Comparison of ENCODE assay signal across 8 mouse cellular contexts in genomic region chr19:46316846-46317545, GRCm38 (mm10). TPM values are rescaled to one million over a fixed set of nuclear protein-coding genes. Genes with fewer than 3 reads are reported as not detected.
DNase-seq lines count a peak whose midpoint lies in the region; ATAC-seq and TF ChIP-seq lines count a peak whose summit lies in the region.

No protein-coding gene starts in this region.

- peaks cover 97% of the 10 kb centered on the region for H3K27me3 ChIP-seq in heart, embryonic 12.5 days (replicated peaks)
- H3K27me3 ChIP-seq in embryonic facial prominence, embryonic 12.5 days, result peaks cover 95% of the 10 kb centered on the region
- peaks cover 68% of the 10 kb centered on the region for H3K27me3 ChIP-seq in hindbrain, embryonic 14.5 days (ENCODE audit: control insufficient read depth, insufficient read depth, low read length)
- peaks cover 98% of the 10 kb centered on the region for H3K27me3 ChIP-seq in limb, embryonic 12.5 days

- peak overlapping the region; percentile 70 for H3K9ac ChIP-seq in heart, embryonic 12.5 days
- H3K9ac ChIP-seq in ES-E14 (ENCODE audit: insufficient read depth, low read depth, low read length, poor library complexity, severe bottlenecking), result no peak overlapping the region
- peak overlapping the region; percentile 62; the same call in 1 of the 2 replicates for H3K9ac ChIP-seq in embryonic facial prominence, embryonic 12.5 days
- H3K9ac ChIP-seq in hindbrain, embryonic 14.5 days, result peak overlapping the region; percentile 83
- H3K9ac ChIP-seq in limb, embryonic 12.5 days (replicated peaks), result peak overlapping the region; percentile 59

- no peak overlapping the region for H3K27ac ChIP-seq in heart, embryonic 12.5 days (ENCODE audit: poor library complexity, severe bottlenecking)
- H3K27ac ChIP-seq in ES-E14 (ENCODE audit: insufficient read depth, low read depth, low read length, poor library complexity, severe bottlenecking), result no peak overlapping the region
- no peak overlapping the region for H3K27ac ChIP-seq in embryonic facial prominence, embryonic 12.5 days
- H3K27ac ChIP-seq in hindbrain, embryonic 14.5 days, result peak overlapping the region; percentile 62
- no peak overlapping the region for H3K27ac ChIP-seq in limb, embryonic 12.5 days

- peaks cover 51% of the 10 kb centered on the region for H3K4me1 ChIP-seq in heart, embryonic 12.5 days (replicated peaks)
- H3K4me1 ChIP-seq in ES-E14 (ENCODE audit: control insufficient read depth in 2 of 2, insufficient read depth in 2 of 2, low read length in 2 of 2, poor library complexity in 1 of 2), result peaks cover 0 to 13% of the 10 kb centered on the region in 2 experiments; a peak in 1 of 4 replicates
- peaks cover 33% of the 10 kb centered on the region for H3K4me1 ChIP-seq in embryonic facial prominence, embryonic 12.5 days
- H3K4me1 ChIP-seq in hindbrain, embryonic 14.5 days (replicated peaks; ENCODE audit: control insufficient read depth, insufficient read depth, low read length), result peaks cover 55% of the 10 kb centered on the region
- H3K4me1 ChIP-seq in limb, embryonic 12.5 days (replicated peaks), result peaks cover 31% of the 10 kb centered on the region

- peaks cover 8% of the 10 kb centered on the region; the same call in 1 of the 2 replicates for H3K36me3 ChIP-seq in heart, embryonic 12.5 days
- H3K36me3 ChIP-seq in ES-E14 (ENCODE audit: control insufficient read depth, insufficient read depth, low read length, poor library complexity, severe bottlenecking), result no peaks in the 10 kb centered on the region
- H3K36me3 ChIP-seq in embryonic facial prominence, embryonic 12.5 days, result no peaks in the 10 kb centered on the region
- H3K36me3 ChIP-seq in hindbrain, embryonic 14.5 days (replicated peaks; ENCODE audit: control insufficient read depth, insufficient read depth), result peaks cover 23% of the 10 kb centered on the region
- H3K36me3 ChIP-seq in limb, embryonic 12.5 days, result 0 out of 2 replicates have a peak, but pooled peaks cover 5% of the 10 kb centered on the region

- H3K4me3 ChIP-seq in heart, embryonic 12.5 days, result peak overlapping the region; percentile 54
- H3K4me3 ChIP-seq in ES-E14 (ENCODE audit: insufficient read depth in 1 of 2, low read depth in 1 of 2, low read length in 2 of 2, poor library complexity in 1 of 2, severe bottlenecking in 1 of 2), result peak overlapping the region; percentile 57 to 66; a peak in 3 of 4 replicates
- H3K4me3 ChIP-seq in embryonic facial prominence, embryonic 12.5 days, result peak overlapping the region; percentile 45
- peak overlapping the region; percentile 57 for H3K4me3 ChIP-seq in hindbrain, embryonic 14.5 days (replicated peaks; ENCODE audit: low read length)
- peak overlapping the region; percentile 49 for H3K4me3 ChIP-seq in limb, embryonic 12.5 days (replicated peaks)

- no peak for DNase-seq in heart, adult 8-10 months (ENCODE audit: low spot score)
- no peak for DNase-seq in ES-E14 (ENCODE audit: low read depth, low spot score)
- DNase-seq in hindbrain, embryonic 14.5 days (ENCODE audit: low spot score), result no peak
- peak; percentile 82 to 88 for DNase-seq in right cerebral cortex, adult 2 months (ENCODE audit: low spot score in 2 of 2)
- no peak for DNase-seq in retina, embryonic 14.5 days (ENCODE audit: low spot score)

- peak overlapping the region; percentile 78 for H3K4me2 ChIP-seq in heart, embryonic 12.5 days
- H3K4me2 ChIP-seq in embryonic facial prominence, embryonic 12.5 days (replicated peaks), result peak overlapping the region; percentile 81
- H3K4me2 ChIP-seq in hindbrain, embryonic 14.5 days (replicated peaks), result peak overlapping the region; percentile 81
- H3K4me2 ChIP-seq in limb, embryonic 12.5 days, result peak overlapping the region; percentile 73

- no peaks in the 10 kb centered on the region for H3K9me3 ChIP-seq in heart, embryonic 12.5 days (replicated peaks)
- H3K9me3 ChIP-seq in ES-E14 (ENCODE audit: control insufficient read depth, insufficient read depth, low read depth, low read length), result no peaks in the 10 kb centered on the region
- H3K9me3 ChIP-seq in embryonic facial prominence, embryonic 12.5 days, result no peaks in the 10 kb centered on the region
- no peaks in the 10 kb centered on the region for H3K9me3 ChIP-seq in hindbrain, embryonic 14.5 days (ENCODE audit: control insufficient read depth, low read length)
- H3K9me3 ChIP-seq in limb, embryonic 12.5 days, result no peaks in the 10 kb centered on the region

- in situ Hi-C loops in ES-E14 (cut with MboI; ENCODE audit: low sequenced_read_pairs in 2 of 2, unreplicated experiment in 2 of 2), result no loop called here

- 34% methylated on average over 15 of the region's 15 CpGs for WGBS in heart, embryonic 12.5 days
- WGBS in embryonic facial prominence, embryonic 12.5 days, result 36% methylated on average over 15 of the region's 15 CpGs
- 28% methylated on average over 15 of the region's 15 CpGs for WGBS in hindbrain, embryonic 14.5 days
- 28% methylated on average over 15 of the region's 15 CpGs for WGBS in limb, embryonic 12.5 days

- no peak for ATAC-seq in heart, embryonic 12.5 days (ENCODE audit: insufficient number of reproducible peaks, low FRiP score)
- ATAC-seq in embryonic facial prominence, embryonic 12.5 days (ENCODE audit: insufficient number of reproducible peaks, insufficient read depth, low FRiP score, low TSS enrichment), result no peak
- no peak for ATAC-seq in hindbrain, embryonic 14.5 days (ENCODE audit: low FRiP score)
- ATAC-seq in limb, embryonic 12.5 days (ENCODE audit: insufficient number of reproducible peaks, insufficient read depth, low FRiP score, low TSS enrichment, low read depth), result no peak

TF ChIP-seq in ES-E14, 5 proteins besides CTCF, POLR2A, EP300 and RAD21:
- TF ChIP-seq HCFC1 (IDR thresholded peaks at IDR 0.05; ENCODE audit: borderline replicate concordance, insufficient read depth, low read length) (no peak), ZC3H11A (IDR thresholded peaks at IDR 0.05; ENCODE audit: borderline replicate concordance, low read depth, low read length) (no peak), MAFK (IDR thresholded peaks at IDR 0.05; ENCODE audit: insufficient read depth, low read depth, low read length) (no peak), CHD2 (IDR thresholded peaks at IDR 0.05; ENCODE audit: low read depth, low read length) (no peak), ZNF384 (IDR thresholded peaks at IDR 0.05; ENCODE audit: low read depth, low read length) (no peak)
TF ChIP-seq in ES-E14: peak in this region for 0.

RNA-seq across cellular contexts. Expression of gene Psd, which starts 10.0 kb away (rescaled TPM):
- 12.0 and 13.4 TPM in 2 replicates for polyA plus RNA-seq in heart, embryonic 12.5 days (2016; fragmentation: Nextera tagmentation; extraction: Ambion mirVana)
- total RNA-seq in heart, adult 8-10 months (2022), result under 1 TPM; 0.35 to 0.86 (median 0.53) TPM
- 2.4 and 3.1 TPM in 2 replicates for total RNA-seq in ES-E14 (2012; rRNA removed)
- polyA plus RNA-seq in embryonic facial prominence, embryonic 12.5 days (2016; fragmentation: Nextera tagmentation; extraction: Ambion mirVana), result 6.9 and 8.1 TPM in 2 replicates
- polyA plus RNA-seq in hindbrain, embryonic 14.5 days (2014; fragmentation: Nextera tagmentation; extraction: Ambion mirVana), result 131 and 152 TPM in 2 replicates
- polyA plus RNA-seq in limb, embryonic 12.5 days (2016; fragmentation: Nextera tagmentation; extraction: Ambion mirVana), result 2.8 and 3.0 TPM in 2 replicates

RNA-seq across cellular contexts. Expression of gene Fbxl15, which starts 11.0 kb away (rescaled TPM):
- 9.9 and 10.0 TPM in 2 replicates for polyA plus RNA-seq in heart, embryonic 12.5 days (2016; fragmentation: Nextera tagmentation; extraction: Ambion mirVana)
- total RNA-seq in heart, adult 8-10 months (2022), result 1 to 10 TPM; 4.0 to 6.4 (median 5.6) TPM
- total RNA-seq in ES-E14 (2012; rRNA removed), result 7.8 and 7.9 TPM in 2 replicates
- 15.4 and 16.4 TPM in 2 replicates for polyA plus RNA-seq in embryonic facial prominence, embryonic 12.5 days (2016; fragmentation: Nextera tagmentation; extraction: Ambion mirVana)
- polyA plus RNA-seq in hindbrain, embryonic 14.5 days (2014; fragmentation: Nextera tagmentation; extraction: Ambion mirVana), result 45.5 and 49.1 TPM in 2 replicates
- polyA plus RNA-seq in limb, embryonic 12.5 days (2016; fragmentation: Nextera tagmentation; extraction: Ambion mirVana), result 14.3 and 14.4 TPM in 2 replicates

RNA-seq across cellular contexts. Expression of gene Nfkb2, which starts 12.9 kb away (rescaled TPM):
- 7.2 and 7.6 TPM in 2 replicates for polyA plus RNA-seq in heart, embryonic 12.5 days (2016; fragmentation: Nextera tagmentation; extraction: Ambion mirVana)
- total RNA-seq in heart, adult 8-10 months (2022), result 10 to 100 TPM; 17.9 to 22.3 (median 20.1) TPM
- total RNA-seq in ES-E14 (2012; rRNA removed), result 11.6 and 13.0 TPM in 2 replicates
- 9.0 and 10.6 TPM in 2 replicates for polyA plus RNA-seq in embryonic facial prominence, embryonic 12.5 days (2016; fragmentation: Nextera tagmentation; extraction: Ambion mirVana)
- polyA plus RNA-seq in hindbrain, embryonic 14.5 days (2014; fragmentation: Nextera tagmentation; extraction: Ambion mirVana), result 1.9 and 2.8 TPM in 2 replicates
- 8.5 and 9.5 TPM in 2 replicates for polyA plus RNA-seq in limb, embryonic 12.5 days (2016; fragmentation: Nextera tagmentation; extraction: Ambion mirVana)

RNA-seq across cellular contexts. Expression of gene Cuedc2, which starts 21.5 kb away (rescaled TPM):
- polyA plus RNA-seq in heart, embryonic 12.5 days (2016; fragmentation: Nextera tagmentation; extraction: Ambion mirVana), result 97.7 and 116 TPM in 2 replicates
- 10 to 100 TPM; 76.5 to 91.0 (median 83.5) TPM for total RNA-seq in heart, adult 8-10 months (2022)
- 75.1 and 102 TPM in 2 replicates for total RNA-seq in ES-E14 (2012; rRNA removed)
- 207 TPM in 2 replicates for polyA plus RNA-seq in embryonic facial prominence, embryonic 12.5 days (2016; fragmentation: Nextera tagmentation; extraction: Ambion mirVana)
- polyA plus RNA-seq in hindbrain, embryonic 14.5 days (2014; fragmentation: Nextera tagmentation; extraction: Ambion mirVana), result 318 and 321 TPM in 2 replicates
- 165 and 176 TPM in 2 replicates for polyA plus RNA-seq in limb, embryonic 12.5 days (2016; fragmentation: Nextera tagmentation; extraction: Ambion mirVana)

RNA-seq across cellular contexts. Expression of gene Mfsd13a, which starts 23.9 kb away (rescaled TPM):
- polyA plus RNA-seq in heart, embryonic 12.5 days (2016; fragmentation: Nextera tagmentation; extraction: Ambion mirVana), result 4.3 and 4.4 TPM in 2 replicates
- total RNA-seq in heart, adult 8-10 months (2022), result 1 to 10 TPM; 3.7 to 4.5 (median 3.8) TPM
- 9.9 and 19.8 TPM in 2 replicates for total RNA-seq in ES-E14 (2012; rRNA removed)
- polyA plus RNA-seq in embryonic facial prominence, embryonic 12.5 days (2016; fragmentation: Nextera tagmentation; extraction: Ambion mirVana), result 4.4 and 4.6 TPM in 2 replicates
- 9.9 and 10.0 TPM in 2 replicates for polyA plus RNA-seq in hindbrain, embryonic 14.5 days (2014; fragmentation: Nextera tagmentation; extraction: Ambion mirVana)
- polyA plus RNA-seq in limb, embryonic 12.5 days (2016; fragmentation: Nextera tagmentation; extraction: Ambion mirVana), result 3.8 and 4.4 TPM in 2 replicates

Comparison
In these comparisons a context has a peak if more than half of its experiments do, and no peak if none do; other contexts are left out.
1. DNase-seq: peak in right cerebral cortex, adult 2 months (2 of 2); none in heart, adult 8-10 months (single experiment), ES-E14 (single experiment), hindbrain, embryonic 14.5 days (single experiment) and retina, embryonic 14.5 days (single experiment).
2. Peak in every context shown above with its lines, with median percentiles within 50 percentile points of each other: H3K4me2 ChIP-seq and H3K4me3 ChIP-seq.